Mouse (Mus musculus): ENCODE measurements around the gene Brd7.

Brd7 gene

DNA sequence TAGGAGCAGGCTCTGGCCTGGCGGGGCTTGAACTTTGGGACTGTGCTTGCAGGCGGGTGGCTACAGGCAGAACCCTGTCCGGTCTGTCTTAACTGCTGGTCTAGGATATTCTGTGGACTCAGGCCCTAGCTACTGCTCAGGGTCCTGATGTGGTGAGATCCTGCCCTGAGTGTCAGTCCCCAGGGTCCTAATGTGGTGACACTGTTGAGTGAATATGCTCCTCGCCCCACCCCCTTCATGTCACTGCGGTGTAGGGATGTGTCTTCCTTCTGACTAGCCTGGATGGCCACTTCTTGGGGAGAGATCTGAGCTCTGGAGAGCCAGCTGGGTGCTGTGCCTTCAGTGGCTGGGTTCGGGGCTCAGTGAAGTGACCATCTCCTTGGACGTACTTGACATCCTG is 52.1 kb downstream of the Brd7 start:
- DNase-seq (ENCODE audit: low spot score in 2 of 2), result no peak

DNA sequence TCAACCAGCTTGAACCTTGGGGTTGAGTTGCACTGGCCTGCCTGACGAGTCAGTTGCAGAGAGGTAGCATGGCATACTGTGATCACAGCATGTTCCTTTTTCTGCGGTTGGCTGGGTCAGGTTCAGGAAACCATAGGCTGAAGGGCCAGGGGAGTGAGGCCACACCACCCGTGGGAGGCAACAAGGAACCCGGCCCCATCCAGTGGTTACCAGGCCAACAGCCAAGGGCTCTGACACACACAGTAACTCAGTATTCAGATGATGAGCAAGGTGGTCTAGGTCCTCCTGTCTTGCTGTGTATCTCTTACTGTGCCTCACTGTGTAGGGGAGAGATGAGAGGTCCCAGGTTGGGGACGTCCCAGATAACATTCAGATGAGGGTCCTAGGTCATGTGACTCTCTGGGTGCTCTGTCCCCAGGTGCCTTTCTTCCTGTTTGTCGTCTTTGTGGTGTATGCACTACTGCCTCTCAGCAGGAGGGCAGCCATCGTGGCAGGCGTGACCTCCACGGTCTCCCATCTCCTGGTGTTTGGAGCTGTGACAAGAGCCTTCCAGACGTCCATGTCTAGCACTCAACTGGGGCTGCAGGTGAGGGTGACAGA is 52.6 kb downstream of the Brd7 start:
- DNase-seq (ENCODE audit: low spot score in 2 of 2), result no peak

DNA sequence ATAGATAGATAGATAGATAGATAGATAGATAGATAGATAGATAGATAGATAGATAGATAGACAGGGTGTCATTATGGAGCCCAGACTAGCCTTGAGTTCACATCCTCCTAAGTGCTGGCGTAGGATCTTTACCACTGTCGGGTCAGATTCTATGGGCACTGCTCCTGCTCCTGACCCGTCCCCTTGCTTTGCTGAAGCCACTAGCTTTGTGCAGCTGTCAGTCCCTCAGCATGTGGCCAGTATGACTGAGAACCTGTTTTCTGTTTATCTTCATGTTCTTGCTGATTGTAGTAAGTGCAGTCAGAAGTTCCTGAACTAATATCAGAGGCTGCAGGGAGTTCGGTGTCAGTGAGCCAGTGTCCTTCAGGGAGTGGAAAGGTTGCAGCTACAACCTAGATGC is 54.3 kb downstream of the Brd7 start:
- no peak for DNase-seq (ENCODE audit: low spot score in 2 of 2)

DNA sequence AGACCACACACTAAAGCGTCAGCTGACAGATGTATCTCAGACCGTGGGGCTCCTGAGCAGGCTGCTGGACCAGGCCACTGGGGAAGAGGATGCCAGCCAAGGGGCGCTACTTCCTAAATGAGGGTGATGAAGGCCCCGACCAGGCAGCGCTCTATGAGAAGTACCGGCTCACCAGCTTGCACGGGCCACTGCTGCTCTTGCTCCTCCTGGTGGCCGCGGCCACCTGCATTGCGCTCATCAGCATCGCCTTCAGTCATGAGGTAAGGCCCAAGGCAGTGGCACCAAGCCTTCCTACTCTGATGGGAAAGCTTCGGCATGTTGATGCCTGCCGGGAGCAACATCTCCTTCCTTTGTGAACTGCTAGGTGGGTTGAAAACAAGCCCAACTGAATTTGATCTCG is 55.5 kb downstream of the Brd7 start:
- DNase-seq (ENCODE audit: low spot score in 2 of 2), result no peak

DNA sequence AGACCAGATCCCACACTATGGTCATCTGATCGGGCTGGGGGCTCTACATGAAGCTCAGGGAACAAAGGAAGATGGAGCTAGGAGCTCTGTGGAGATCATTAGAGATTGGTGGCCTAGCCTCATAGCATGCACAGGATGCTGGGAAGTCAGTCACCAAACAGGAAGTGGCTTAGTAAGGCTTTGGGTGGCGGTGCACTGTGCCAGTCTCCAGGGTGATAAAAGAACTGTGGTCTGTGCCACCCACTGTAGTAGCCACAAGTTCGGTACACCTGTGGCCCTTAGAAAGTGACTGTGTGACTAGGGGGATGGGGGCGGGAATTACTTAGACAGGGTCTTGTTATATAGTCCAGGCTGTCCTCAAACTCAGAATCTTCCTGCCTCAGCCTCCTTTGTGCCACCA is 56.2 kb downstream of the Brd7 start:
- DNase-seq (ENCODE audit: low spot score in 2 of 2), result no peak

DNA sequence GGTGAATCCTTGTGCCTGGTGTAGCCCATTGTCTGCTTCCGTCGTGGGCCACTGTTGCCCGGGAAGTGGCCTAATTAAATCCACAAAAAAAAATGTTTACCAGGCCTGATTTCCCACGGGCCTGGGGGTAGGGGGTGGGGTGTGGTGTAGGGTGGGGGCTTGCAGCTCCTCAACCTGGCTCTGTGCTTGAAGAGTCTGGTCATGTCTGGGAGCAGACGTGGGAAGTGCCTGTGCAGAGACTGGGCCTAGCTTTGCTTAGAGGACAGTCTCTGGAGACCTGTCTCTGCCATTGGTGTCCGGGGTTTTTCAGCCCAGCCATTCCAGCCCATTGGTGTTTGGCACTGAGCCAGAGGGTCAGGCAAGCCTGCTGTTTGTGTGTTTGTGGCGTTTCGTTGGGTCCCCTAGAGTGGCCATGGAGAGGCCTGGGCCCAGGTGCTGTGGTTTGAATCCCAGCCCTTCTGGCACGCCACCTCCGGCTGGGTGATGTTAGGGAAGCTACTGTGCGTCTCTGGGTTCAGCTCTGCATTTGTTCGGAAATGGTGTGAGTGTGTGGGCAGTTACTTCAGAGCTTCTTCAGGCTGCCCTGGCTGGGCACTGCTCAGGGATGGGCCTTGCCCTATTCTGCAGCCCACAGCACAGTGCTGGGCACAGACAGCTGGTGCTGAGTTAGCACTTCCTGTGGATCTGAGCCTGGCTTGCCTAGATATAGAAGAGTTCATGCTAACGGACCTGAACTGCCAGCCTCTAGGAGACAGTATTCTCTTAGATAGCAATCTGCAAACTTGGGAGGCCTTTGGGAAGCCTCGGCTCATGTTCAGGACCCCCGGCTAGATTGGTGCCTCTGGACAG is 60.2 kb downstream of the Brd7 start:
- DNase-seq (ENCODE audit: low spot score in 2 of 2), result no peak

DNA sequence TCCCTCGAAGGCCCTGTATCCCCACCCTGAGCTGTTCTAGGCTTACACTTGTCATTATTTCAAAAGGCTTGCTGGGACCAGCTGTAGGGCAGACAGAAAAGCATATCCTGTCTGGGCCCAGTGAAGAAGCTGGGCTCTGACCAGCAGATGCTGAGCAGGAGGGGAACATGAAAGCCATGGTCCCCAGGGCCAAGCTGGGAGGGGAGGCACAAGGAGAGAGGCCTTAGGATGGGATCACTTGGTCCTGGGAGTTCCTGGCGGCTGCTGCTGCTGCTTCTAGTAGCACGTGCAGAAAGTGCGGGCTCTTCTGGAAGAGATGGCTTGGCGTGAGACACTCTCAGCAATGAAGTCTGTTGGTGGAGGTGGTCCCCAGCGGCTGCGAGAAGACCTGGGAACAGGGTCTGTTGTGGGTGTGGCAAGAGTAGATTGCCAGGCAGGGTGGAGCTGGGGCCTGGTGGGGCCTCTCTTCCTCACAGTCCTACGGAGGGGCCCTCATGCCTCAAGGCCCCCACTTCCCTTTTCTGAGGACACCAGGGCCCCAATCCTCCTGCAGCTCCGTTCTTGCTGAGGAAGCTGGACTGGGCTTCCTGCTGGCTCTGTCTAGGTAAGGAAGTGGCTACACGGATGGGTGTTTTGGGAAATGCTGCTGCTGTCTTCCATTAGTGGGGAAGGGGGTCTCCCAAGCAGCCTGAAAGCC is 61.9 kb downstream of the Brd7 start:
- no peak for DNase-seq (ENCODE audit: low spot score in 2 of 2)

DNA sequence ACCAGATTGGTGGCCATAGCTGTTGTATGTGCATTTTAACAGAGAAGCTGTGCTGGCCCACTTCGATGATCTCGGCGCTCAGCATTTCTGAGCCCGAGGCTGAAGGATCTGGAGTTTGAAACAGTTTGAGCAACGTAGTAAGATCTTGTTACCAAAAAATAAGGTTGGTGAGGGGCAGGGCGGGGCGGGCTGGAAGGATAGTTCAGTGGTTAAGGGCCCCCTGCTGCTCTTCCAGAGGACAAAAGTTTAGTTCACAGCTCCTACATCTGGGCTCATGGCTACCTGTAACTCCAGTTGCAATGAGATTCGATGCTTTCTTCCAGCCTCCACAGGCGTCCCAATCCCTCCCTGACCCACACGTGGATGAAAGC is 63.3 kb downstream of the Brd7 start:
- no peak for DNase-seq (ENCODE audit: low spot score in 2 of 2)

DNA sequence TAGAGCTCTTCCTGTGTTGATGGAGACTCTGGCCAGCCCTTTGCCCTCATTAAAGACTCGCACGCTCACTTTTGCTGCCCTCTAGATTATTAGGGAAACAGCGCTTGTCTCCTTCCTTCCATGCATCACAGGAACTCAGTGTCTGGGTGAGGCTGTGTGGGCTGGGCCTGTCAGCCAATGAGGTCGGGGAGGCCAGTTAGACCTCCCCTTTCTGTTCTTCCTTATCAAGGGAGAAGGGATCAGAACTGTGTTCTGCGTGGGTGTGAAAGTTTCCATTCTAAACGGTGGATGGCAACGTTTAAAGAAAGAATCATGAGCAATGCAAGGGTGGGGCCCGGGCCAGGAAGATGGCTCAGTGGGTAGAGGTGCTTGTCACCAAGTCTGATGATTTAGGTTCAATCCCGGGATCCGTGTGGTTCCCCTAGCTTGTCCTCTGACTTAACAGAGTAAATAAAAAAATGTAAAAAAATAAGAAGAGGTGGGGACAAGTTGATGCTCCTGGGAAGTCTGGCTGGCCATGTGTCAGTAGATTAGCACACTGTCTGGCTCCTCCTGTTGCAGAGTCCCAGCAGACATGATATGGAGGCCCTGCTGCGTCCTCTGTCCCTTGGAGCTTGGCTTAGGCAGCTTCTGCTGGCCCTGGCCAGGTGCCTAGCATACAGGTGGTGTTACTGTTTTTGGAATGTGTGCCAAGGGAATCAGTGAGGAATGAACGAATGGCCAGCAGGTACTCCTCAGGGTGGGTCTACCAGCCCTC is 63.8 kb downstream of the Brd7 start:
- DNase-seq (ENCODE audit: low spot score in 2 of 2), result no peak

DNA sequence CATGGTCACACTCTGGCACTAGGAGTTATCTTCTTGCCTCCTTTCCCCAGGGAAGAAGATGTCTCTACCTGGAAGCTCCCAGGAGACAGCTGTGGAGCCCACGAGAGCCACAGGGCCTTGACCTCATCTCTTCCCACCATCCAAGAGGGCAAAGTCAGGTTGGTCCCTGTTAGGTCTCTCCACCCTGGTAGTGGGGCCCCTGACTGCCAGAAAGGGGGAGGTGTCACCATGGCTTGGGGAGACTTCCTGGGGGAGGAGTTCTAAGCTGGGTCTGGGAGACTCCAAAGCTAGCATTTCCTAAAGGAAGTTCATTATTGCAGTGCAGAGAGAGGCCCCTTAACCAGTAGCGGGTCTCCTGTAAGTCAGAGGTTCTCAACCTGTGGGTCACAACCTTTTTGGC is 67.0 kb downstream of the Brd7 start:
- no peak for DNase-seq (ENCODE audit: low spot score in 2 of 2)

DNA sequence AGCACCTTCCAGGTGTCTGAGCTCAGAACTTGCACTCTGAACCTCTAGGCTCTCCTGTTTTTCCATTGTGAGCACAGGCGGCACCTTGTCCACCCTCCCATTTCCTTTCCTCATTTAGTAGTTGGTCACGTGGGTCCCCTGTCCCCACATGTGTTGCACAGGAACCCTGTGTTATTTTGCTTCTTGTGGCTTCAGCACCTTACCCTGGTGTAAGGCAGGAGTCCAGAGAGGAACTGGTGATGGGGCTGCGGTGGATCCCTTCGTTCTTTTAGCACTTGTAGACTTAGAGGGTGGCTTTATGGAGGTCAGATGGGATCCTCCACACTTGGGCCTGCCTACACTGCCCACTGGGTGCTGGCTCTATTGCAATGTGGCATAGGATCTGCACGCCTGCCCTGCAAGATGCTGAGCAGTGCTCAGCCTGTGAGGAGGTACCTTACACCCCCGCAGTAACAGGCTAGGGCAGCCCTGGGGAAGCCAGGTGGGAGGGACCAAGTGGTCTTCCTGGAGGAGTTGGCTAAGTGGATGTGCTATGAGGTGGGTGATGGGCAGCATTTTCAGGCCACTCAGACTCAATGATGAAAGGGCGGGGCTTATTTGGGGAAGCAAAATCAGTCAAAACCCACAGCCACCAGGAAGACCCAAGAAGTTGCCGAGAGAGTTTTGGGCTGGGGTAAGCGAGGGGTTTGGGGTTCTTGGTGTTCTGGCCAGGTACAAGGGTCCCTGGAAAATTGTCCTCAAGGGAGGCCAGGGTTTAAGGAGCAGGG is 68.2 kb downstream of the Brd7 start:
- no peak for DNase-seq (ENCODE audit: low spot score in 2 of 2)

DNA sequence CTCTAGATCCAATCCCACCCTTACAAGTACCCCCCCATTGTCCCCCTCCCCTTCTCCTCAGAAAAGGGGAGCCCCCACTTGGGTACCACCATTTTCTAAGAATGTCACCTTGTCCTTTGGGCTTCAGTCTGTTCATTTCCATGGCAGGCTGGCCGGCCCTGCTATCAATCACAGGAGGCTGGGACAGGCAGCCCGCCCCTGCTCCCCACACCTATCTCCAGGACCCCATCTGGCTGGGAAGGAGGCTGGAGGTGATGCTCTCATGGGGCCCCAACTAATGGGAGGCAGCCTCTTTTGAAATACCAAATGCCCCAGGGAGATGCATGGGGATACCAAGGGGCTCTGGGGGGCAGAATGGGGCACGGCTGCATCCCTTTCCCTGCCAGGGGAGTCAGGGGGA is 69.1 kb downstream of the Brd7 start:
- DNase-seq (ENCODE audit: low spot score in 2 of 2), result no peak

DNA sequence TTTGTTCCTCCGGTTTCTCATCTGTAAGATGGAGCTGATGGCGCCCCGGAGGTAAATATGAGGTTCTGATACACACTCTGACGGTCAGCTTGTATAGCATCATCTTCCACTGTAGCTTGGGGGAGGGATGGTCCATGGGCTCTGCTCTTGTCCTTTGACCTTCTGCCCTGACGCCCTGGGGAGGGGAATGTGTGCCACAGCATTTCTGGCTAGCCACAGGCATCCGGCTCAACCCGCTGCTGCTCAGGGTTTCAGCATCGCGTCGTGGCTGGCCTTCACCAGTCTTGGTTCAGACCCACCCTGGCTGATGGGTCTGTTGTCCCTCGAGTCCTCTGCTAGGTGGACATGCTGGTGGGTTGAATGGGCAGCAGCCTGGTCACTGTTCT is 70.7 kb downstream of the Brd7 start:
- DNase-seq (ENCODE audit: low spot score in 2 of 2), result no peak

DNA sequence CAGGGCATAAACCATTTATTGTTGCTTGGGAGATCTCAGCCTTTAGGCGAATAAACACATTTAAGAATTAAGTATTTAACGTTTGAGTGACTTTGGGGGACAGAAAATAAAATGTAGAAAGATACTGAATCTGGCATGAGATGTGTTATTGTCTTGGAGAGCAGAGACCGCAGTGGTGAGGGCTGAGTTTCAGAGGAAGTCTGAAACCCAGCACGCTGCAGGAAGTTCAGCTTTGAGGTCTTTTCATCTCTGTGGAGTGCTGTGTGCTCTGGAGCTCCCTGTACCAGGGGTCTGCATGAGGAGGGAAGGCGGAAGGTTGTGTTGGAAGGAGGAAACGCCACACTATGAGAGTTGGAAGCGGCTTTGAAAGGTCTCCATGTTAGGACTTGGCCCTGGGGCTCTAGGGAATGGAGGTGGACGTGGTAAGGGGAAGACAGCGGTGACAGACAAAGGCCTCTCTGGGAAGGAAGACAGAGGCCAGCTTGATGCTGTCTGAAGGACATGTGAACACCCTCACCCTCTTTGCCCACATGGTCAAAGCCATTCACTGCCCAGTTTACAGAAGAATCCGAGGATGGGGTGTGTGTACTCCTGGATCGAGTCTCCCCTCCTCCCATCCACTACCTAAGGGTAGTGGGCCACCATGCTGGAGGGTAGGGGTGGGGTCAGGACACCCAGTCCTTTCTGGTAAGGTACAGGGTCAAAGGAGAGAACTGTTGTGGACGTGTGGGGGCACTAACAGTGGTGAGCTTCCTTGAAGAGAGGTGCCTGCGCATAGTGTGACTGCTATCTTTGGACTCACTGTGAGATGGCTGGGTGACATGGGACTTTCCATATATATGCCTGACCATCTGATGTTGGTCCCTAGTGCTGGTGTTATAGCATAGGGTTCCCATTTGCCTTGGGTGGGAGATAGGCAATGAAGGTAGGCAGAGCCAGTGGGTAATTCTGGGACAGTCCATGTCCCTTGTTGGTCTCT is 71.4 kb downstream of the Brd7 start:
- no peak for DNase-seq (ENCODE audit: low spot score in 2 of 2)

DNA sequence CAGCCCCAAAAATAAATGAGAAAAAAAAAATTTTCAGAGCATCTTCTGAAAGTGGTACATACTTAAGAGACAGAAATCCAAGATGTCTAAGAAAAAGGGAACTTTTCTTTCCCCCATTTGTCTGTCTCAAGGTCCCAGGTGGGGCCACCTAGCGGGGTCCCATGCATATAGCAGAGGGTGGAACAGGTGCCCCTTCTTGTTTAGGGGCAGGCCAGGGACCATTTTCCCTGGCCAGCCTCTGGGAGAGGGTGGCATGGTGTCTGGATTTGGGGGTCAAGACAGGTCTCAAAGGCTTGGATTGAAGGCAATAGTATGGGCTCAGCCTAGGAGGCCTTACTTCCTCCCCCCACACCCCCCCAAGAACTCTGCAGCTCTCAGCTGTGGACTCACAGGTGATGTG is 72.1 kb downstream of the Brd7 start:
- no peak for DNase-seq (ENCODE audit: low spot score in 2 of 2)

DNA sequence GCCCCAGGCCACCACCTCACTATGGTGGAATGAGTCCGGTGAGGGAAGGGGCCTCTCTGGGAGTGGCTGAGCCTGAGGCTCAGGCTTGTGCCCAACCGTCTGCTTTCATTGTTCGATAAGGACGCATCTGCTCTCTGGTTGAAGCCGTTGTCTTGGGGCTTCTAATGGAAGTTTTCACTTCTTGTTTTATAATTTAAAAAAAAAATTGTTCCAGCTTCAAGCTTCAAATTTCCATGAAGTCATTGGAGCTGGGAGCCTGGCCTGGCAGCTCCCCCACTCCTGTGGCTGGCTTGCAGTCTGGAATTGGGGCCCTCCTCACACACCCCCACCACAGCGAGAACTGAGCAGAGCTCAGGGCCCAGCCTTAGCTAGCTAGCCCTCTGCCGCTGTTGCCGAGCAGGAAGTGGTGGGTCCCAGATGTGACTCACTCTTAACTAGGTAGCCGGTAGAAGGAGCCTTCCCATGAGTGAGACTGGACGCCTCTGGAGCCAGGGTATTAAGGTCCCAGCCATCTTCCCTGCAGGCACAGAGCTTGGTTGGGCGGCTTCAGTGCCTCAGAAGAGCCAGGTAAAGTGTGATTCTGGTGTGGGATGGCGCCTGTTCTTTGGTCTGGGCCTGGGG is 73.3 kb downstream of the Brd7 start:
- DNase-seq (ENCODE audit: low spot score in 2 of 2), result no peak

DNA sequence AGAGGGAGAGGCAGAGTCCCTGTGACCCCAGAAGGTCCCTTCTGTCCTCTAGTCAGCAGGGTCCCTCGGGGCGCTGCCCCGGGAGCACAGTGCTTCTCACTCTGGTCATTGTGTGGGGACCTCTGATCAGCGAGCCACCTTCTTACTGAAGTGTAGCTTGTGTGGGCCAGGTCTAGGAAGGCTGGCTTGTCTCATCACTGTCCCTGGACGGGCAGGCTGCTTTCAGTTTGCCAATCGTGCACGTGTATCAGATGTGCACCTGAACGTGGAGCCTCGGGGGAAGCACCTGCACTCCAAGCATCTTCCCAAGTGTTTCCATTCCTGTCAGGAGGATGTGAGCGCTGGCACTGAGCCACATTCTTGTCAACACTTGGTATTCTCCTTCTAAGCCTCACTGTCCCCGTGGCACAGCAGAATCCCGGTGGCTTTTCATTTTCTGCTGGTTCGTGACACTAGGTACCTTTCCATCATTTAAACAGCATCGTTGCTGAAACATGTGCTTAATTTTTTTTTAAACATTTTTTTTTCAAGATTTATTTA is 75.5 kb downstream of the Brd7 start:
- no peak for DNase-seq (ENCODE audit: low spot score in 2 of 2)

DNA sequence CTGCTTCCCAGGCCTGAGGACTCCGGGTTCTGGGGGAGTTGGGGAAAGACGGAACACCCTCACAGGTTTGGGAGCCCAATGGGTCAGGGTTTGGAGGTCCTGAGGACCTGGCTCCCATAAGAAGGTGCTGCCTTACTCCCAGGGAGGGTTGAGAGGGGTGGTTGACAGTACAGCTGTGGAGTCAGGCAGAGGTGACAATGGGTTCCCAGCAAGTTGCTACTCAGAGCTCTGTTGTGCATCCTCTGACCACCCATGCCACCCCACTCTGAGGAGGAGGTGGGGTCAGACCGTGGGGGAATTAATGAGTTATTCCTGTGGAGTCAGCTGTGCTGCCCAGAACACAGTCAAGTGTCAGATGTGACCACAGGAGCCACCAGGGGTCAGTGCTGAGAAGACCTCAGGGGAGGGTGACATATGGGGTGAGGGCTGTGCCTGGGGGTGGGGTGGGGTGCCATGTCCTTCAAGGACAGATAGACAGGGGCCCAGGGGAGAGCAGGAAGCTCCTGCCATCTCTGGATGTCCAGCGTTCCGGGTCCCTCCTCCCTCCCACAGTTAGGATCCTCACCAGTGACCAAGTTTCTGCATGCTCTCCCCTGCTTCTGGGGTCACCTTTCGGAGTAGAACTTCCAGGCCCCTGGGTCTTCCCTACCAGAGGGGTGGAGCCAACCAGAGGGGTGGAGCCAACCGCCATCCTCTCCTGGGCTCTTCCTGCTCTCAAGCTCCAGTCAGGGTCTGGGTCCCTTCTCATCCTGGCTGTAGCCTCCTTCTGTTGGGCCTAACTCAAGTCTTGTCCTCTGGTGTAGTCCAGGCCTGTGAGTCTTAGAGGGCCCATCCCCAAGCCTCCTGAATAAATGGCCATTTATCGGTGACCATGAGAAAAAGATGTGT is 76.3 kb downstream of the Brd7 start:
- no peak for DNase-seq (ENCODE audit: low spot score in 2 of 2)

DNA sequence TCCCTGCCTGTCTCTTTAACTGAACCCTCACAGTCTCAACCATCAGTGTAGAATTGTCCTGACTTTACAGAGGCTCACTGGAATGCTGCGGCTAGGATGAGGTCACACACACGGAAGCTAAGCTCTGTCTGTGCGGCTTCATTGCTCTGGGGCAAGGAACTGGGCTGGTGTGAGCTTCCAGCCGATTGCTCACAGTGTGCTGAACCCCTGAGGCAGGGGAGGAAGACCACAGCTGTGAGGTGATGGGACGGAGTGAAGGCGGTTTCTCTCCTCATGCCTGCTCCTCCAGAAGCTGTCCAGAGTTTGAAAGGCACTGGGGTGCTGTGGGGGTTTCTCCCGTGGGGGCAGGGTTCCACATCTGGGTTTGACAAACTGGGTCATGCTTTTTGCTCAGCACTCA is 77.3 kb downstream of the Brd7 start:
- no peak for DNase-seq (ENCODE audit: low spot score in 2 of 2)
